Mouse (Mus musculus) B cell, adult 2 months (primary cell): ENCODE data around the gene Tbl3.

Experiments used
- DNase-seq, 2 experiments: peaks; one replicate each; pipeline ENCODE4 v3.0.0; 2022

Tbl3 gene

GRCm38 (mm10) chr17:24706982-24707800 lies at the start of gene Tbl3:
Gene Tbl3 (minus strand): TSS chr17:24707660.
- peak; percentile 95 for DNase-seq

GRCm38 (mm10) chr17:24752415-24753394 lies 45.2 kb upstream of the Tbl3 start, which contains the start of gene Hs3st6:
Gene Hs3st6 (plus strand): TSS chr17:24752988.
- DNase-seq, result peak; percentile 33 to 37

GRCm38 (mm10) chr17:24751528-24751927 lies 44.1 kb upstream of the Tbl3 start:
- no peak for DNase-seq

GRCm38 (mm10) chr17:24746986-24747385 lies 39.5 kb upstream of the Tbl3 start:
- DNase-seq, result no peak

GRCm38 (mm10) chr17:24745526-24746497 lies 38.4 kb upstream of the Tbl3 start:
- DNase-seq, result peak; percentile 85 to 88

GRCm38 (mm10) chr17:24744381-24744780 lies 36.9 kb upstream of the Tbl3 start:
- no peak for DNase-seq

- no peak for DNase-seq
These were observed 36.4 kb upstream of the Tbl3 start for GRCm38 (mm10) chr17:24743896-24744295.

- no peak for DNase-seq
These were observed 34.8 kb upstream of the Tbl3 start for GRCm38 (mm10) chr17:24742307-24742706.

- no peak for DNase-seq
These were observed 32.5 kb upstream of the Tbl3 start for GRCm38 (mm10) chr17:24739926-24740325.

GRCm38 (mm10) chr17:24738238-24738637 lies 30.8 kb upstream of the Tbl3 start:
- no peak for DNase-seq

- no peak for DNase-seq
These were observed 29.8 kb upstream of the Tbl3 start for GRCm38 (mm10) chr17:24737135-24737810.

GRCm38 (mm10) chr17:24736330-24737051 lies 29.0 kb upstream of the Tbl3 start, which contains the start of gene Msrb1:
Gene Msrb1 (plus strand): TSS chr17:24736642.
- peak; percentile 91 to 94 for DNase-seq

- DNase-seq, result no peak
These were observed 28.0 kb upstream of the Tbl3 start for GRCm38 (mm10) chr17:24735446-24735845.

- no peak for DNase-seq
These were observed 27.1 kb upstream of the Tbl3 start for GRCm38 (mm10) chr17:24734513-24734912.

- DNase-seq, result no peak
These were observed 26.1 kb upstream of the Tbl3 start for GRCm38 (mm10) chr17:24733434-24734050.

- no peak for DNase-seq
These were observed 24.9 kb upstream of the Tbl3 start for GRCm38 (mm10) chr17:24732233-24732935.

GRCm38 (mm10) chr17:24730787-24731186 lies 23.3 kb upstream of the Tbl3 start:
- DNase-seq, result no peak

- no peak for DNase-seq
These were observed 21.6 kb upstream of the Tbl3 start for GRCm38 (mm10) chr17:24729067-24729466.

GRCm38 (mm10) chr17:24728184-24728583 lies 20.7 kb upstream of the Tbl3 start:
- DNase-seq, result no peak

- no peak for DNase-seq
These were observed 20.2 kb upstream of the Tbl3 start, which contains the start of gene Rpl3l for GRCm38 (mm10) chr17:24727618-24728017. Gene Rpl3l (plus strand): TSS chr17:24727820.
